17 mouse cellular contexts compared by ENCODE assay signal in genomic region chr16:31047186-31047898, GRCm38 (mm10). TPM values are rescaled to one million over a fixed set of nuclear protein-coding genes. Genes with fewer than 3 reads are reported as not detected.
DNase-seq lines count a peak whose midpoint lies in the region; ATAC-seq and TF ChIP-seq lines count a peak whose summit lies in the region.
"Had no signal": no experiment of that assay in that cellular context is flagged by ENCODE, and none has a peak within 500 bp of the region (broad histone marks: within the 10 kb centered on the region; RNA-seq: fewer than 3 reads in every experiment).

No protein-coding gene starts in this region.

- no peak for TF ChIP-seq CTCF in lung, postnatal 0 days (IDR thresholded peaks at IDR 0.05)

- no peak for TF ChIP-seq EP300 in lung, postnatal 0 days (IDR thresholded peaks at IDR 0.05)

- H3K27ac ChIP-seq in heart, embryonic 13.5 days (replicated peaks), result peak overlapping the region; percentile 90; the same call in 1 of the 2 replicates
- no peak overlapping the region for H3K27ac ChIP-seq in lung, postnatal 0 days (ENCODE audit: low read length)
- H3K27ac ChIP-seq in midbrain, embryonic 15.5 days, result no peak overlapping the region
- H3K27ac ChIP-seq: liver, embryonic 14.5 days; stomach, embryonic 15.5 days had no signal

- no peak for DNase-seq in heart, adult 9 months (ENCODE audit: low spot score in 2 of 2)
- no peak for DNase-seq in lung, postnatal 0 days (ENCODE audit: low spot score)
- no peak for DNase-seq in lung, postnatal 10 days
- peak; percentile 73 for DNase-seq in cerebellum, adult 9-11 months
- DNase-seq in frontal cortex, postnatal 10 days (ENCODE audit: low spot score in 2 of 2), result no peak
- DNase-seq: adrenal gland, postnatal 25 days; forebrain, postnatal 0 days; heart, adult 18-20 months; heart, postnatal 14 days; kidney, adult 18-20 months; kidney, postnatal 10 days; left cerebral cortex, postnatal 4 days; right cerebral cortex, postnatal 14 days had no signal

- 77% methylated on average over 10 of the region's 10 CpGs for WGBS in heart, embryonic 13.5 days
- WGBS in lung, postnatal 0 days, result 70% methylated on average over 10 of the region's 10 CpGs
- WGBS in midbrain, embryonic 15.5 days, result 84% methylated on average over 10 of the region's 10 CpGs

- no peaks in the 10 kb centered on the region for H3K36me3 ChIP-seq in heart, embryonic 13.5 days
- H3K36me3 ChIP-seq in lung, postnatal 0 days (ENCODE audit: insufficient read depth, low read length), result no peaks in the 10 kb centered on the region
- no peaks in the 10 kb centered on the region for H3K36me3 ChIP-seq in midbrain, embryonic 15.5 days (replicated peaks)
- H3K36me3 ChIP-seq: stomach, embryonic 15.5 days had no signal

- H3K9me3 ChIP-seq in heart, embryonic 13.5 days, result no peaks in the 10 kb centered on the region
- no peaks in the 10 kb centered on the region for H3K9me3 ChIP-seq in lung, postnatal 0 days (ENCODE audit: low read length)
- H3K9me3 ChIP-seq in midbrain, embryonic 15.5 days, result no peaks in the 10 kb centered on the region
- H3K9me3 ChIP-seq: stomach, embryonic 15.5 days had no signal

- H3K4me3 ChIP-seq in heart, embryonic 13.5 days, result no peak overlapping the region
- no peak overlapping the region for H3K4me3 ChIP-seq in lung, postnatal 0 days (ENCODE audit: low read depth, low read length)
- no peak overlapping the region for H3K4me3 ChIP-seq in midbrain, embryonic 15.5 days
- H3K4me3 ChIP-seq: stomach, embryonic 15.5 days had no signal

- H3K9ac ChIP-seq in heart, embryonic 13.5 days, result no peak overlapping the region
- H3K9ac ChIP-seq in lung, postnatal 0 days (replicated peaks; ENCODE audit: low read depth), result no peak overlapping the region
- H3K9ac ChIP-seq in midbrain, embryonic 15.5 days, result no peak overlapping the region
- H3K9ac ChIP-seq: forebrain, postnatal 0 days; liver, embryonic 14.5 days; stomach, embryonic 15.5 days had no signal

- H3K27me3 ChIP-seq in heart, embryonic 13.5 days (replicated peaks), result no peaks in the 10 kb centered on the region
- no peaks in the 10 kb centered on the region for H3K27me3 ChIP-seq in lung, postnatal 0 days (replicated peaks; ENCODE audit: insufficient read depth, low read length)
- H3K27me3 ChIP-seq in midbrain, embryonic 15.5 days (replicated peaks), result no peaks in the 10 kb centered on the region
- H3K27me3 ChIP-seq: stomach, embryonic 15.5 days had no signal

- ATAC-seq in heart, embryonic 13.5 days (ENCODE audit: extremely low read depth, insufficient number of reproducible peaks, low FRiP score, low TSS enrichment), result no peak
- ATAC-seq in lung, postnatal 0 days, result peak; percentile 16; the same call in 1 of the 2 replicates
- ATAC-seq in midbrain, embryonic 15.5 days (replicated peaks), result no peak

- peaks cover 42% of the 10 kb centered on the region for H3K4me1 ChIP-seq in heart, embryonic 13.5 days
- no peaks in the 10 kb centered on the region for H3K4me1 ChIP-seq in lung, postnatal 0 days (ENCODE audit: insufficient read depth, low read depth, low read length)
- no peaks in the 10 kb centered on the region; the same call in 1 of the 2 replicates for H3K4me1 ChIP-seq in midbrain, embryonic 15.5 days

- no peak overlapping the region for H3K4me2 ChIP-seq in heart, embryonic 13.5 days
- H3K4me2 ChIP-seq in lung, postnatal 0 days (replicated peaks; ENCODE audit: low read depth, low read length), result no peak overlapping the region
- H3K4me2 ChIP-seq in midbrain, embryonic 15.5 days, result no peak overlapping the region
- H3K4me2 ChIP-seq: stomach, embryonic 15.5 days had no signal

RNA-seq across cellular contexts. Expression of gene Xxylt1, which starts 33.9 kb away (rescaled TPM):
- 8.4 and 9.8 TPM in 2 replicates for polyA plus RNA-seq in heart, embryonic 13.5 days (2015; fragmentation: Nextera tagmentation; extraction: Ambion mirVana)
- polyA plus RNA-seq in lung, postnatal 0 days (2015; fragmentation: Nextera tagmentation; extraction: Ambion mirVana), result 8.0 and 8.2 TPM in 2 replicates
- 11.9 and 12.5 TPM in 2 replicates for polyA plus RNA-seq in midbrain, embryonic 15.5 days (2015; fragmentation: Nextera tagmentation; extraction: Ambion mirVana)
